Mouse (Mus musculus): Measurements from ENCODE around the gene 1700008O03Rik. TPM values are rescaled to one million over a fixed set of nuclear protein-coding genes. Genes with fewer than 3 reads are reported as not detected.

The 1700008O03Rik gene
- polyA plus RNA-seq (2012; rRNA removed), result 0.44 and 2.1 TPM in 2 replicates

GRCm38 (mm10) chr7:44385720-44386119, at the start of gene 1700008O03Rik:
TSS of gene 1700008O03Rik (minus strand) at chr7:44385820.

GRCm38 (mm10) chr7:44428968-44429521, 43.4 kb upstream of the 1700008O03Rik start, which contains the start of gene Lrrc4b:
TSS of gene Lrrc4b (plus strand) at chr7:44429018.

GRCm38 (mm10) chr7:44383980-44384715, 1.5 kb downstream of the 1700008O03Rik start, which contains the start of gene Syt3:
TSS of gene Syt3 (plus strand) at chr7:44384102.

Other genes starting within 250 kb of the 1700008O03Rik start
- gene Klk1b16, start 249.1 kb downstream of the 1700008O03Rik start, polyA plus RNA-seq (2012; rRNA removed), result not detected in 2 replicates
- gene Klk1b24, start 197.6 kb downstream of the 1700008O03Rik start, polyA plus RNA-seq (2012; rRNA removed), result 0.19 TPM in 1 of 2 replicates, not detected in the other
- not detected in 2 replicates for gene Klk1b3, start 187.6 kb downstream of the 1700008O03Rik start, polyA plus RNA-seq (2012; rRNA removed)
- not detected in 2 replicates for gene Klk1b4, start 178.4 kb downstream of the 1700008O03Rik start, polyA plus RNA-seq (2012; rRNA removed)
- not detected in 2 replicates for gene Klk1b5, start 169.9 kb downstream of the 1700008O03Rik start, polyA plus RNA-seq (2012; rRNA removed)
- 21.8 and 58.4 TPM in 2 replicates for gene Klk1, start 160.5 kb downstream of the 1700008O03Rik start, polyA plus RNA-seq (2012; rRNA removed)
- 0.05 TPM in 1 of 2 replicates, not detected in the other for gene Gm36864, start 149.6 kb downstream of the 1700008O03Rik start, polyA plus RNA-seq (2012; rRNA removed)
- 1.4 and 2.2 TPM in 2 replicates for gene 1700028J19Rik, start 139.1 kb downstream of the 1700008O03Rik start, polyA plus RNA-seq (2012; rRNA removed)
- 41.0 and 51.0 TPM in 2 replicates for gene 2410002F23Rik, start 139.1 kb downstream of the 1700008O03Rik start, polyA plus RNA-seq (2012; rRNA removed)
- not detected in 2 replicates for gene Acp4, start 128.4 kb downstream of the 1700008O03Rik start, polyA plus RNA-seq (2012; rRNA removed)
- not detected in 2 replicates for gene Gm15517, start 124.4 kb downstream of the 1700008O03Rik start, polyA plus RNA-seq (2012; rRNA removed)
- 5.9 and 7.3 TPM in 2 replicates for gene Clec11a, start 78.9 kb downstream of the 1700008O03Rik start, polyA plus RNA-seq (2012; rRNA removed)
- gene Shank1, start 75.6 kb downstream of the 1700008O03Rik start, polyA plus RNA-seq (2012; rRNA removed), result 1.1 and 1.5 TPM in 2 replicates
- gene Syt3, start 1.7 kb downstream of the 1700008O03Rik start, polyA plus RNA-seq (2012; rRNA removed), result 4.4 and 6.3 TPM in 2 replicates
- gene Lrrc4b, start 43.2 kb upstream of the 1700008O03Rik start, polyA plus RNA-seq (2012; rRNA removed), result 1.5 and 2.3 TPM in 2 replicates
- 0.06 and 0.37 TPM in 2 replicates for gene Aspdh, start 79.6 kb upstream of the 1700008O03Rik start, polyA plus RNA-seq (2012; rRNA removed)
- 68.6 and 84.3 TPM in 2 replicates for gene Josd2, start 82.2 kb upstream of the 1700008O03Rik start, polyA plus RNA-seq (2012; rRNA removed)
- 186 and 215 TPM in 2 replicates for gene Emc10, start 110.7 kb upstream of the 1700008O03Rik start, polyA plus RNA-seq (2012; rRNA removed)
- gene Fam71e1, start 110.8 kb upstream of the 1700008O03Rik start, polyA plus RNA-seq (2012; rRNA removed), result 3.2 and 6.5 TPM in 2 replicates
- 0.84 and 2.7 TPM in 2 replicates for gene Mybpc2, start 138.8 kb upstream of the 1700008O03Rik start, polyA plus RNA-seq (2012; rRNA removed)
- gene Spib, start 146.3 kb upstream of the 1700008O03Rik start, polyA plus RNA-seq (2012; rRNA removed), result 2.3 and 4.4 TPM in 2 replicates
- 16.1 and 17.2 TPM in 2 replicates for gene Pold1, start 163.0 kb upstream of the 1700008O03Rik start, polyA plus RNA-seq (2012; rRNA removed)
- 120 and 156 TPM in 2 replicates for gene Nr1h2, start 168.1 kb upstream of the 1700008O03Rik start, polyA plus RNA-seq (2012; rRNA removed)
- 1.3 and 2.4 TPM in 2 replicates for gene Napsa, start 186.6 kb upstream of the 1700008O03Rik start, polyA plus RNA-seq (2012; rRNA removed)
- gene Kcnc3, start 204.8 kb upstream of the 1700008O03Rik start, polyA plus RNA-seq (2012; rRNA removed), result 2.1 and 2.2 TPM in 2 replicates